Mouse (Mus musculus) neural tube, embryonic 13.5 days (tissue): ENCODE results near the gene Lrrc3c. TPM values are rescaled to one million over a fixed set of nuclear protein-coding genes. Genes with fewer than 3 reads are reported as not detected.

Source experiments
- ATAC-seq: fragments of 200-750 bp; cut with Nextera tagmentation; 2 replicates; pipeline ENCODE4 v1.8.0; 2017; ENCODE audit warnings: low read depth, mild to moderate bottlenecking, moderate TSS enrichment, moderate library complexity
- H3K27ac ChIP-seq: fragments of 300-500 bp; sonication (generic); replicated peaks from 2 replicates; pipeline ENCODE4 v1.5.1; 2015; ENCODE audit warnings: moderate library complexity, mild to moderate bottlenecking, inconsistent platforms
- H3K27me3 ChIP-seq: fragments of 300-500 bp; sonication (generic); 2 replicates; pipeline ENCODE4 v1.6.1; 2015; ENCODE audit warnings: mild to moderate bottlenecking, inconsistent platforms
- H3K36me3 ChIP-seq: fragments of 300-500 bp; sonication (generic); 2 replicates; pipeline ENCODE4 v1.6.1; 2015; ENCODE audit warnings: mild to moderate bottlenecking, inconsistent platforms
- H3K4me1 ChIP-seq: fragments of 300-500 bp; sonication (generic); replicated peaks from 2 replicates; pipeline ENCODE4 v1.6.1; 2015; ENCODE audit warnings: inconsistent platforms
- H3K4me2 ChIP-seq: fragments of 300-500 bp; sonication (generic); 2 replicates; pipeline ENCODE4 v1.6.1; 2015; ENCODE audit warnings: inconsistent platforms, mild to moderate bottlenecking, moderate library complexity
- H3K4me3 ChIP-seq: fragments of 300-500 bp; sonication (generic); 2 replicates; pipeline ENCODE4 v1.5.1; 2015; ENCODE audit warnings: mild to moderate bottlenecking, inconsistent platforms
- H3K9ac ChIP-seq: fragments of 300-500 bp; sonication (generic); 2 replicates; pipeline ENCODE4 v1.6.1; 2015; ENCODE audit warnings: moderate library complexity, mild to moderate bottlenecking, inconsistent platforms
- H3K9me3 ChIP-seq: fragments of 300-500 bp; sonication (generic); 2 replicates; pipeline ENCODE4 v1.6.1; 2016; ENCODE audit warnings: inconsistent platforms
- WGBS: fragments of 180-500 bp; shearing (Covaris S2); methylation state at CpG from one replicate; pipeline ENCODE4 v1.1.7; 2015; 5-methylcytosine and 5-hydroxymethylcytosine counted together
- polyA plus RNA-seq: library from polyadenylated mRNA; unstranded; fragments of >200 nt; fragmentation: Nextera tagmentation; extraction: Ambion mirVana; gene quantifications from 2 replicates; pipeline ENCODE4 v1.2.1, GENCODE M21; 2015

The Lrrc3c gene
- polyA plus RNA-seq, result not detected in 2 replicates

DNA sequence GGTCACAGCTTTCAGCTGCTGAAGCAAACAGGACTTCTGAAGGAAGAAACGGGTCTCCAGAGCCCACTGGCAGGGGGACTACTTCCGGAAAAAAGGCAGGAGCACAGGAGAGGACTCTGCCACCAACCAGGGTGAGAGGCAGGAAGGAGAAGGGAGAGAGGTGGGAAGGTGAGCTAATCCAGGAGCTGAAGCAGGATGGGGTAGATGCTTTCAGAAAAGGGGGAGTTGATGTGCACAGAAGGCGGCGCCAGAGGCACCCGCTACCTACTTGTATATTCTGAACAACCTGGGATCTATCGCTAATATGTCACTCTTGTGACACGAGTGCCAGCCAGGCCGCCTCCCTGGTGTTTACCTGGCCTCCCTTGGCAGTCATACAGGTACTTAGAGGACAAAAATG lies at the start of gene Lrrc3c:
Lrrc3c (plus strand) TSS at position 301 of the 400 bp plus-strand sequence.
- 85% methylated on average over 8 of the region's 8 CpGs for WGBS
- Histone ChIP-seq H3K4me3 (no peak within 1 kb of the TSS), H3K36me3 (no peaks in the 10 kb centered on the region), H3K27ac (no peak within 1 kb of the TSS), H3K4me2 (no peak within 1 kb of the TSS), H3K9ac (no peak within 1 kb of the TSS), H3K27me3 (peaks cover 44% of the 10 kb centered on the region), H3K4me1 (peaks cover 12% of the 10 kb centered on the region; the same call in 1 of the 2 replicates), H3K9me3 (no peaks in the 10 kb centered on the region)
- no peak for ATAC-seq

DNA sequence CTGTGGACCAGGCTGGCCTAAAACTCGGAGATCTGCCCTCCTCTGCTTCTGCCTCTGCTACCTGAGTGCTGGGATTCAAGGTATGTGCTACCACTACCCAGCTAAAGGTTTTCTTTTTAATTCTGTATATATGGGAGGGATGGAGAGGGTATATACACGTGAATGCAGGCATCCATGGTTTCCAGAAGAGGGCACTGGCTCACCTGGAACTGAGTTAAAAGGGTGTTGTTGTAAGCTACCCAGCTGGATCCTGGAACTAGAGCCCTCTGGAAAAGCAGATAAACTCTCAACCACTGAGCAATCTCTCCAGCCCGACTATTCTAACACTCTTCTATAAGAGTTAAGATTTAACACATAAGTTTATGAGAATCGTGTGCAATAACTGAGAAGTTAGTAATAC lies 48.7 kb upstream of the Lrrc3c start:
- no peaks in the 10 kb centered on the region for H3K36me3 ChIP-seq
- H3K4me2 ChIP-seq, result no peak overlapping the region
- H3K27me3 ChIP-seq, result peaks cover 61% of the 10 kb centered on the region
- H3K9ac ChIP-seq, result no peak overlapping the region
- WGBS, result 64% methylated on average over 4 of the region's 4 CpGs
- no peaks in the 10 kb centered on the region for H3K9me3 ChIP-seq
- H3K4me1 ChIP-seq, result peaks cover 19% of the 10 kb centered on the region
- no peak for ATAC-seq
- H3K4me3 ChIP-seq, result no peak overlapping the region
- no peak overlapping the region for H3K27ac ChIP-seq

DNA sequence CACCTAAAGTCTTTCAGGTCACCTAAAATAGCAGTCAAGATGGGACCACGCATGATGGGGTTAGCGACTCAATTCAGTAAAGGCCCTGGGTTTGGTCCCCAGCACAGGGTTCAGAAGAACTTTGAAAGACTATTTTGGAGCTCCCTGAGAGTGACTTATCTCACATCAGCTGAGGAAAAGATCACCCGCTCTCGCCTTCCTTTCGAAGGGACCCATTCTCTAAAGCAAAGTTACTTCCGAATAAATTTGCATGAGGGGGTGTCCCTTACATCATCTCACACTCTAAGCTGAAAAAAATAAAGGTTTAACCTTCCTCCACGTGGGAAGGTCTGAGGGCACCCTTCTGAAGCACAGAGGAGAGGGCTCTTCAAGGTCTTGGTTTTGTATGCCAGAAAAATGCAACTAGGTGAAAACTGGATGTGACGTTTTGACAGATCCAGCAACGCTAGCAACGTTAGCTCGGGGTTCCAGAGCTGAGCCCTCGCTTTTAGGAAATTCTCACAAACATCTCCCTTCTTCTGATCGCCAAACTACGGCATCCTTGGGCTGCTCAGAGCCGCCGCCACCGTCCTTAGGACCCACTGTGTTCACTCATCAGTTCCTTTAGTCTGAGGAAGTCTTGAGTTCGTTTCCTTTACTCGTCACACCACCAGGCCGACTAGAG lies 47.6 kb upstream of the Lrrc3c start:
- no peaks in the 10 kb centered on the region for H3K9me3 ChIP-seq
- ATAC-seq, result 0 out of 2 replicates have a peak, but pooled peaks have one; percentile 1
- peak overlapping the region; percentile 67 for H3K4me3 ChIP-seq
- WGBS, result 17% methylated on average over 20 of the region's 20 CpGs
- H3K4me1 ChIP-seq, result peaks cover 16% of the 10 kb centered on the region
- H3K4me2 ChIP-seq, result peak overlapping the region; percentile 71
- peaks cover 51% of the 10 kb centered on the region for H3K27me3 ChIP-seq
- H3K27ac ChIP-seq, result peak overlapping the region; percentile 92
- H3K36me3 ChIP-seq, result no peaks in the 10 kb centered on the region
- H3K9ac ChIP-seq, result peak overlapping the region; percentile 81

DNA sequence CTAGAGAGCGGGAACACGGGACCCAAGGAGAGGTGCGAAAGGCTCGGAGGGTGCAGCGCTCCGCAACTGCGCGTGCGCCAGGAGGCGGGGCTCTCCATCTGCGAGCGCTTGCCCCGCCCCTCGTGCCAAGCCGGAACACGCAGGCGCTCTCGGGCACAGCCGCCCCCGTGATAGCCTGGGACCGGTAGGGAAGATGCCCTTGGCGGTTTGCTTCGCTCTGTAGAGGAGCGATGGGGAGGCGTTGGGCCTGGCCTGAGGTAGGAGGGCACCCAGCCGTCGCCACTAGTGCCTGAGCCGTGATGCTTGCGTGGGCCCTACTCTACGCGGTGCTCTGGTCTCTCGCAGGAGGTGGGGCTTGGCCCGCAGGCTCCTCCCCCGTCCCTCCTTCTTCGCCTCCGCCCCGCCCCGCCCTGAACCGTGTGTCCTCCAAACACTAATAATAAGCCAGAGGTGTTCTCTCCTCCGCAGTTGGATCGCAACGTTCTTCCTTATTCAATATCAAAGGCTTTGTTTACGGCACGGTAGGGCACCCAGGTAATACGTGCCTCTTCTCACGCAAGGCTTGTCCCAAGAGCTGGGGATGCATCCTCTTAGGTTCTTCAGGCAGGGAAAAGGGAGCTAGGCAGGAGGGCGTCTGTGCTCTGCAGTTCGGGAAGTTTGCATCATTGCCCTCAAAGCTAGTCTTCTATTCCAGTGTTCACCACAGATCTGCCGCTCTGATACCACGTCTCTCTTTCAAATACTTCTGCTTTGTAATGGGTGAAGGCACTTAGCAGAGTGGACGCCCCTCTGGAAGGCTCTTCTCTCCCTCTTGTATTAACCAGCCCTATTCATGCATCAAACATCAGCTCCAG lies 46.9 kb upstream of the Lrrc3c start, which contains the start of gene Zpbp2:
Zpbp2 (plus strand) TSS at position 123 of the 854 bp plus-strand sequence.
- H3K9ac ChIP-seq, result peak within 1 kb of the TSS; percentile 81
- H3K4me2 ChIP-seq, result peak within 1 kb of the TSS; percentile 71
- peaks cover 11% of the 10 kb centered on the region; the same call in 1 of the 2 replicates for H3K4me1 ChIP-seq
- no peaks in the 10 kb centered on the region for H3K36me3 ChIP-seq
- H3K9me3 ChIP-seq, result no peaks in the 10 kb centered on the region
- ATAC-seq, result peak; percentile 98
- peaks cover 44% of the 10 kb centered on the region for H3K27me3 ChIP-seq
- H3K4me3 ChIP-seq, result peak within 1 kb of the TSS; percentile 67
- peak within 1 kb of the TSS; percentile 92 for H3K27ac ChIP-seq
- WGBS, result under 1% methylated on average over 51 of the region's 51 CpGs

DNA sequence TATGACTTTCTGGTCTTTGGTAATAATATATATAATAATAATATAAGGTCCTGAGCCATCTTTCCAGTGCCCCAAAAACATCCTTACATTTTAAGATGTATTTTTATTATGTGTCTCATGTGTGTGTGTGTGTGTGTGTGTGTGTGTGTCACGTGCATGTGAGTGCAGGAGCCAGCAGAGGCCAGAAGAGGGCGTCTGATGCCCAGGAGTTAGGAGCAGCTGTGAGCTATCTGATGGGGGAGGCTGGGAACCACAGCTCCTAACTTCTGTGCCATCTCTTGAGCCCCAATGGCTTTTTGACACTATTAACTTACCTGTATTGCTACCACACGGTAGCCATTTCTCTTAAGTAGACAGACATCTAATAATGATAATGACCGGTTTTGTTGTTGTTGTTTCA lies 44.1 kb upstream of the Lrrc3c start:
- peaks cover 11% of the 10 kb centered on the region; the same call in 1 of the 2 replicates for H3K4me1 ChIP-seq
- no peak overlapping the region for H3K4me2 ChIP-seq
- no peak overlapping the region for H3K4me3 ChIP-seq
- peaks cover 16% of the 10 kb centered on the region for H3K27me3 ChIP-seq
- no peak overlapping the region for H3K27ac ChIP-seq
- no peak for ATAC-seq
- no peak overlapping the region for H3K9ac ChIP-seq
- 85% methylated on average over 4 of the region's 4 CpGs for WGBS
- no peaks in the 10 kb centered on the region for H3K9me3 ChIP-seq
- no peaks in the 10 kb centered on the region for H3K36me3 ChIP-seq

DNA sequence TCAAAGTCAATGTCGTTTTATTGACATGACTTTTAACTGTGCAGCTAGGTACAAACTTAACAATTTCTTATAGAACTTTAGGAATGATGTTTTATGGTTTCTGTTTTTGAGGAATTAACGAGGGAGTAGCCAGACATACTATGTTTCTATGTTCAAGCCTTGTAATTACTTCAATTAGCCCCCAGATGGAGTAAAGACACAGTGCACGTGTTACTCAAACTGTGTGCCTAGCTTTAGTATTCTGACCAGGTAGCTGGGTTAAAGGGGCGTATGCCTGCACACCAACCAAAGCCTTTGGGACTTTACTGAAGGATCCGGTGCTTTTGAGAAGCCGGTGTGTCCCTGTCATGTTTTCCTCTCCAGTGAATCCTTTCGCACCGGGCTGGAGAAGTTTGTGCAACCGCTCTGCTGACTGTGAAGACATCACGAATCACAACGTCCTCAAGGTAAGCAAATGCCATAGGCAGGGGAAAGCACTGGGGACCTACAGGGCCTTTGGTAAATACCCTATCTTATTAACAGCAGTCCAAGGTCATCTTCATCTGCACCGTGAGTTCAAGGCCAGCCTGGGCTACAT lies 42.9 kb upstream of the Lrrc3c start:
- ATAC-seq, result no peak
- no peak overlapping the region for H3K9ac ChIP-seq
- H3K4me3 ChIP-seq, result no peak overlapping the region
- H3K36me3 ChIP-seq, result no peaks in the 10 kb centered on the region
- peaks cover 11% of the 10 kb centered on the region; the same call in 1 of the 2 replicates for H3K4me1 ChIP-seq
- WGBS, result 65% methylated on average over 12 of the region's 12 CpGs
- H3K27me3 ChIP-seq, result peaks cover 3% of the 10 kb centered on the region
- no peak overlapping the region for H3K27ac ChIP-seq
- H3K4me2 ChIP-seq, result no peak overlapping the region
- no peaks in the 10 kb centered on the region for H3K9me3 ChIP-seq

DNA sequence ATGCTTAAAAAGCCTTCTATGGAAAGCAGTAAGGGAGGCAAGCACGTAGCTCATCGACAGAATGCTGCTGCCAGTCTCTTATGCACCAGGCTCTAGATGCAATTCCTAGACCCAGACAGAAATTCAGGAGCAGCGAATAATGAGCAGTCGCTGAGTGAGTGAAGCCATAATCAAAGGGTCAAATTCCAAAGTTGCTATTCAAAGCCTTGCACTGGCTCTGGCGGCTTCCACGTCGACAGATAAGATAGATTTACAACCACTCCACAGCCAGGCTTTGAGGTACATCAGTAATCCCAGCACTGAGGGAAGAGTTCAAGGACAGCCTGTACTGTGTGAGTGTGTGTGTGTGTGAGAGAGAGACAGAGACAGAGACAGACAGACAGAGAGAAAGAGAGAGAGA lies 37.1 kb upstream of the Lrrc3c start:
- no peaks in the 10 kb centered on the region for H3K9me3 ChIP-seq

DNA sequence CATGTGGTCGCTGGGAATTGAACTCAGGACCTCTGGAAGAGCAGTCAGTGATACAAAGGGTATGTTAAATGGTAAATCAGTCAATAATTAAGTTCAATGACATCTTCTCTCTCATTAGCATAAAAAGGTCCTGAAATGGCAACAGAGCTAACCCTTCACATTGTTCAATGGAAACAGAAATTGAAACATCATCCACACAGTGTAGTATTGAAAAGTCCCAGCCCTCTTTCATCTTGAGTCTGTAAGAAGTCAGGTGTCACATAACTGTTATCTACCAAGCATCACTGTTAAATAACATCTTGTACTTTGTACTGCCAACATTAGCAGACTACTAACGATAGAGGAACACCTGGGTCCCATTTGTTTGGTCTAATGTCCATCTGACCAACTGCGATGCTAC lies 35.1 kb upstream of the Lrrc3c start:
- Histone ChIP-seq H3K9ac (no peak overlapping the region), H3K27me3 (no peaks in the 10 kb centered on the region), H3K4me2 (no peak overlapping the region), H3K27ac (no peak overlapping the region), H3K4me3 (no peak overlapping the region), H3K36me3 (no peaks in the 10 kb centered on the region), H3K9me3 (no peaks in the 10 kb centered on the region), H3K4me1 (no peaks in the 10 kb centered on the region)
- WGBS, result 87% methylated on average over 3 of the region's 3 CpGs
- no peak for ATAC-seq

More for the DNA sequence above, 37.1 kb upstream of the Lrrc3c start:
- H3K27me3 ChIP-seq, result no peaks in the 10 kb centered on the region
- H3K4me2 ChIP-seq, result no peak overlapping the region
- H3K27ac ChIP-seq, result no peak overlapping the region
- H3K9ac ChIP-seq, result no peak overlapping the region
- no peaks in the 10 kb centered on the region for H3K4me1 ChIP-seq
- no peak for ATAC-seq
- WGBS, result 34% methylated on average over 7 of the region's 7 CpGs
- no peak overlapping the region for H3K4me3 ChIP-seq
- H3K36me3 ChIP-seq, result no peaks in the 10 kb centered on the region

DNA sequence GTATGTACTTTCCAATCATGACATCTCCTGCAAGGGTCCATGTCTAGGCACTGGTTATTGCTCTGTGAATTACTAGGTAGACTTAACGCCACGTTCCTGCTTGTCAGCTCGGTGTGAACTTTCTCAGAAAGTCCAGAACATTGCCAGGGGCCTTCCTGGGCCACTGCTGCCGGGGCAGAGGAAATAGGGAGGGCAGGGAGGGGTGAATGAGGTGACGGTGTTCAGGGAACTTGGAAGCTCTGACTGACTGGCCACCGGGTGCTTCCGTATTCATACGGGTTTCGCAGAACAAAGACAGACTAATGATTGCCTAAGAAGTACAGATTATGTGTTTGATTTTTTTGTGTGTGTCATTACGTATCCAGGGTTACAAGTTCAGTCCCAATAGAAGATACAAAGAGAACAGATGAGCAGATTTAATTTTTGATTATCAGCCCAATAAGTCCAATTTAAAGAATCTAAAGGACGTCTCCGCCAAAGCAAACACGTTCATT lies 34.1 kb upstream of the Lrrc3c start:
- ATAC-seq, result no peak
- Histone ChIP-seq H3K4me2 (no peak overlapping the region), H3K9me3 (no peaks in the 10 kb centered on the region), H3K27me3 (no peaks in the 10 kb centered on the region), H3K36me3 (no peaks in the 10 kb centered on the region), H3K9ac (no peak overlapping the region), H3K27ac (no peak overlapping the region), H3K4me3 (no peak overlapping the region), H3K4me1 (no peaks in the 10 kb centered on the region)
- 72% methylated on average over 13 of the region's 13 CpGs for WGBS

DNA sequence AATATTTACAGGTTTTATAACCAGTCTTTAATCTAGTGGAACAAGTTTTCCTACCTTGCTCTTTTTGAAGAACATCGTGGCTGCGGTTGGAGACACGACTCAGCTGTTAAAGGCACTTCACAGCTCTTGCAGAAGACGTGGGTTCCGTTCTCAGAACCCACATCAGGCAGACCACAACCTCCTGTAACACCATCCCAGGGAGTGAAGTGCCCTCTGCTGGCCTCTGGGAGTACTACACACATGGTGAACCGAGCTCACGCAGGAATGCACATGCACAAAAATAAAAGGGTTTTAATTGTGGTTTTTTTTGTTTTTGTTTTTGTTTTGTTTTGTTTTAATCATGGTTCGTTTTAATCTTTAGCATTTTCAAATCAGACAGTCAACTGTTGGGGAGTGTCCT lies 29.8 kb upstream of the Lrrc3c start:
- H3K36me3 ChIP-seq, result no peaks in the 10 kb centered on the region
- H3K4me3 ChIP-seq, result no peak overlapping the region
- H3K4me1 ChIP-seq, result no peaks in the 10 kb centered on the region
- no peak overlapping the region for H3K9ac ChIP-seq
- H3K4me2 ChIP-seq, result no peak overlapping the region
- 88% methylated on average over 8 of the region's 8 CpGs for WGBS
- no peaks in the 10 kb centered on the region for H3K27me3 ChIP-seq
- ATAC-seq, result no peak
- H3K27ac ChIP-seq, result no peak overlapping the region
- H3K9me3 ChIP-seq, result no peaks in the 10 kb centered on the region

DNA sequence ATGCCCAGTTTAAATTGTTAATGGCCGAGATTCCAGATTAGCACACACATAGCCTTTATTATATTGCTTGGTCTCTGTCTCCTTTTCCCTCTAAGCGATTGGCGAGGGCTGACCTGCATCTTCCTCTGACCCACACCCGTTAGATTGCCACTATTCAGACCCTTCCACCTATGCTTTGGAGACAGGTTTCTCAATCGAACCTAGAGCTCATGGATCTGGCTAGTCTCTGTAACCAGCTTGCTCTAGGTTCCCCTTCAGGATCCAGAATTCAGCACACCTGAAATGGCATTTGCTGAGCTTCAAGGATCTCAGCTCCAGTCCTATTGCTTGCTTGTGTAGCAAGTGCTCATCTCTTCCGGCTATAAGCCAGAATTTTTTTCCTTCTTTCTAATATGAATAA lies 28.6 kb upstream of the Lrrc3c start:
- no peaks in the 10 kb centered on the region for H3K9me3 ChIP-seq
- H3K4me1 ChIP-seq, result no peaks in the 10 kb centered on the region
- H3K36me3 ChIP-seq, result no peaks in the 10 kb centered on the region
- H3K27ac ChIP-seq, result no peak overlapping the region
- no peak for ATAC-seq
- no peaks in the 10 kb centered on the region for H3K27me3 ChIP-seq
- H3K9ac ChIP-seq, result no peak overlapping the region
- 82% methylated on average over 6 of the region's 6 CpGs for WGBS
- H3K4me3 ChIP-seq, result no peak overlapping the region
- H3K4me2 ChIP-seq, result no peak overlapping the region

DNA sequence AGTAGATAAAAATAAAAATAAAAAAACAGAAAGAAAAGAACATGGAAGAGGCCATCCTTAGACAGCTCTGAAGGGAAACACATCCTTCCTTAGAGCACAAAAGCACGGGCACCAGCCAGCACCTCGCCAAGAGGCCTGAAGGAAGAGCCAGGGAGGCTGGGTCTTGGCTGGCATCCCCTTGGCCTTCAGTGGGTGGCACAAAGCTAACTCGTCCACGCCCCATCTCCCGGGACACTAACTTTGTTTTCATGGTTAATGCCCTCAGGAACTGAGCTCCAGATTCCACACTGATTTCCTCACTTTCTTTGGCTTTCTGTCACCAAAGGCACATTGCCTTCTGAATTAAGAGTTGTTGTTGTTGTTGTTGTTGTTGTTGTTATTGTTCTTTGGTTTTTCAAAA lies 20.3 kb upstream of the Lrrc3c start:
- ATAC-seq, result no peak
- Histone ChIP-seq H3K27me3 (no peaks in the 10 kb centered on the region), H3K27ac (no peak overlapping the region), H3K4me1 (no peaks in the 10 kb centered on the region), H3K4me3 (no peak overlapping the region), H3K9me3 (no peaks in the 10 kb centered on the region), H3K9ac (no peak overlapping the region), H3K4me2 (no peak overlapping the region), H3K36me3 (peaks cover 30% of the 10 kb centered on the region)
- WGBS, result 87% methylated on average over 5 of the region's 5 CpGs
